Comparison of ENCODE assay signal across 25 mouse cellular contexts in genomic region chr1:66902566-66902965, GRCm38 (mm10). TPM values are rescaled to one million over a fixed set of nuclear protein-coding genes. Genes with fewer than 3 reads are reported as not detected.
"Had no signal": no experiment of that assay in that cellular context is flagged by ENCODE, and none has a peak within 500 bp of the region (broad histone marks: within the 10 kb centered on the region; RNA-seq: fewer than 3 reads in every experiment).

No protein-coding gene starts in this region.

- H3K27ac ChIP-seq: gastrocnemius, adult 2 months; heart, embryonic 13.5 days; heart, embryonic 15.5 days; hindbrain, embryonic 13.5 days; hindbrain, embryonic 15.5 days; hindbrain, postnatal 0 days; layer of hippocampus, adult 2 months; left cerebral cortex, adult 2 months; limb, embryonic 10.5 days; limb, embryonic 12.5 days; liver, embryonic 13.5 days had no signal

- DNase-seq: gastrocnemius, adult 2 months; gastrocnemius, postnatal 10 days; gastrocnemius, postnatal 25 days; heart, adult 18-20 months; heart, postnatal 14 days; heart, postnatal 36 days; kidney, adult 18-20 months; kidney, adult 8-10 months; kidney, postnatal 10 days; kidney, postnatal 25 days; kidney, postnatal 4 days; liver; liver, embryonic 13.5 days had no signal

- H3K4me3 ChIP-seq: gastrocnemius, adult 2 months; heart, embryonic 13.5 days; heart, embryonic 15.5 days; hindbrain, embryonic 13.5 days; hindbrain, embryonic 15.5 days; layer of hippocampus, adult 2 months; left cerebral cortex, adult 2 months; limb, embryonic 10.5 days; limb, embryonic 12.5 days; liver, embryonic 13.5 days had no signal

- H3K4me1 ChIP-seq: heart, embryonic 15.5 days; hindbrain, embryonic 15.5 days; liver, embryonic 13.5 days had no signal

- H3K4me2 ChIP-seq: heart, embryonic 11.5 days; heart, embryonic 13.5 days; heart, embryonic 15.5 days; hindbrain, embryonic 13.5 days; hindbrain, embryonic 15.5 days; limb, embryonic 12.5 days; liver, embryonic 13.5 days had no signal

- H3K9ac ChIP-seq: heart, embryonic 13.5 days; heart, embryonic 15.5 days; hindbrain, embryonic 13.5 days; hindbrain, embryonic 15.5 days; limb, embryonic 12.5 days; liver, embryonic 13.5 days had no signal

- H3K27me3 ChIP-seq: heart, embryonic 13.5 days; heart, embryonic 15.5 days; hindbrain, embryonic 13.5 days; hindbrain, embryonic 15.5 days; limb, embryonic 12.5 days; liver, embryonic 13.5 days had no signal

- ATAC-seq: hindbrain, postnatal 0 days had no signal

- H3K36me3 ChIP-seq: heart, embryonic 13.5 days; heart, embryonic 15.5 days; hindbrain, embryonic 13.5 days; hindbrain, embryonic 15.5 days; limb, embryonic 10.5 days; limb, embryonic 12.5 days; liver, embryonic 13.5 days had no signal

- H3K9me3 ChIP-seq: heart, embryonic 13.5 days; heart, embryonic 15.5 days; hindbrain, embryonic 13.5 days; hindbrain, embryonic 15.5 days; limb, embryonic 10.5 days; limb, embryonic 12.5 days; liver, embryonic 13.5 days had no signal

RNA-seq across cellular contexts. Expression of gene Myl1, which starts 42.6 kb away (rescaled TPM):
- total RNA-seq: granulocyte monocyte progenitor cell, adult 5-6 weeks; hematopoietic stem cell, adult 5-6 weeks had no signal
